Mouse (Mus musculus) kidney, postnatal 0 days (tissue): ENCODE measurements at regions not wholly inside any gene's neighbourhood (a gene's known extent, or its start where the extent isn't known, plus 50 kb on each side); places are given as distances from the start of the nearest gene placed in this dataset.

Experiments used
- ATAC-seq: fragments of 200-750 bp; cut with Nextera tagmentation; replicated peaks from 2 replicates; pipeline ENCODE4 v1.8.0; 2017; ENCODE audit warnings: low read depth, moderate number of reproducible peaks, moderate TSS enrichment, moderate library complexity; ENCODE audit not compliant: low FRiP score
- DNase-seq: peaks from one replicate; pipeline ENCODE4 v3.0.0-alpha.2; 2016; ENCODE audit warnings: low spot score
- H3K27ac ChIP-seq: fragments of 300-500 bp; sonication (generic); 2 replicates; pipeline ENCODE4 v1.5.1; 2014; ENCODE audit warnings: mild to moderate bottlenecking
- H3K27me3 ChIP-seq: fragments of 300-500 bp; sonication (generic); 2 replicates; pipeline ENCODE4 v1.6.1; 2014; ENCODE audit warnings: low read length, mixed read lengths; ENCODE audit not compliant: insufficient read depth
- H3K36me3 ChIP-seq: fragments of 300-500 bp; sonication (generic); 2 replicates; pipeline ENCODE4 v1.6.1; 2014; ENCODE audit warnings: low read length, mixed read lengths; ENCODE audit not compliant: insufficient read depth
- H3K4me1 ChIP-seq: fragments of 300-500 bp; sonication (generic); replicated peaks from 2 replicates; pipeline ENCODE4 v1.6.1; 2014; ENCODE audit warnings: antibody characterized with exemption, low read length, mixed read lengths; ENCODE audit not compliant: insufficient read depth
- H3K4me2 ChIP-seq: fragments of 300-500 bp; sonication (generic); 2 replicates; pipeline ENCODE4 v1.6.1; 2014; ENCODE audit warnings: mild to moderate bottlenecking, low read length, moderate library complexity, mixed read lengths
- H3K4me3 ChIP-seq: fragments of 300-500 bp; sonication (generic); replicated peaks from 2 replicates; pipeline ENCODE4 v1.5.1; 2014; ENCODE audit warnings: low read depth, low read length
- H3K9ac ChIP-seq: fragments of 300-500 bp; sonication (generic); 2 replicates; pipeline ENCODE4 v1.6.1; 2014; ENCODE audit warnings: low read depth, low read length
- H3K9me3 ChIP-seq: fragments of 300-500 bp; sonication (generic); replicated peaks from 2 replicates; pipeline ENCODE4 v1.6.1; 2016; ENCODE audit warnings: low read length, inconsistent platforms, mixed read lengths
- CTCF ChIP-seq: IDR thresholded peaks from 2 replicates; pipeline ENCODE4 v1.5.1; 2016; ENCODE audit warnings: antibody characterized with exemption, low read depth, mild to moderate bottlenecking, moderate library complexity
- whole genome bisulfite sequencing: fragments of 180-500 bp; shearing (Covaris S2); extraction: QIAGEN DNeasy Blood & Tissue Kit; methylation state at CpG from one replicate; pipeline ENCODE4 v1.1.7; 2014; 5-methylcytosine and 5-hydroxymethylcytosine counted together

- no peak overlapping the region for H3K4me2 ChIP-seq
- H3K9me3 ChIP-seq: no peaks in the 10 kb centered on the region
- no peak overlapping the region for H3K9ac ChIP-seq
- WGBS: 51% methylated on average over 9 of the region's 9 CpGs
- no peak for TF ChIP-seq CTCF
- H3K27me3 ChIP-seq: no peaks in the 10 kb centered on the region
- H3K4me3 ChIP-seq: no peak overlapping the region
- ATAC-seq (no peak), DNase-seq (no peak)
- no peak overlapping the region for H3K27ac ChIP-seq
- no peaks in the 10 kb centered on the region for H3K36me3 ChIP-seq
- H3K4me1 ChIP-seq: no peaks in the 10 kb centered on the region
Observed at GRCm38 (mm10) chr5:91302943-91303342, 99.9 kb downstream of the Btc start.

DNA sequence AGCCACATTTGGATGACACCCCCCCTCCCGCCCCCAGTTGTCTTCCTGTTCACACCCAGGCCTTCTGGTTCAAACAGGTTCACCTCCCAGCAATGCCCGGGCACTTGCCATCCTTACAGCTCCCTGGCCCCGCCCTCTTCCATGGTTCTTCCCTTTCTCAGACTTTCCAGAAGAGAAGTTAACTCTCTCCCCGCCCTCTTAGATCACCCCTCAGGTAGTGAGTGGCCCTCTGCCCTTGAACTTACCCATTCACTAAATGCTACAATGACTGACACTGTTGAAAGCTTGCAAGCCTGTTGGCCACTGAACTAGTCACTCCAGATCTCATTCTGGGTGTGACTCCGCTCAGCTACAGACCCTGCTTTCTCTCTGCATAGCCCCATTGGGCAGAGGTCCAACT lies 99.1 kb downstream of the Btc start:
- WGBS: 58% methylated on average over 5 of the region's 5 CpGs
- Histone ChIP-seq H3K36me3 (no peaks in the 10 kb centered on the region), H3K4me1 (no peaks in the 10 kb centered on the region), H3K27me3 (no peaks in the 10 kb centered on the region), H3K9ac (no peak overlapping the region), H3K9me3 (no peaks in the 10 kb centered on the region), H3K4me3 (no peak overlapping the region), H3K4me2 (no peak overlapping the region), H3K27ac (no peak overlapping the region)
- ATAC-seq (no peak), DNase-seq (no peak)
- TF ChIP-seq CTCF: no peak

DNA sequence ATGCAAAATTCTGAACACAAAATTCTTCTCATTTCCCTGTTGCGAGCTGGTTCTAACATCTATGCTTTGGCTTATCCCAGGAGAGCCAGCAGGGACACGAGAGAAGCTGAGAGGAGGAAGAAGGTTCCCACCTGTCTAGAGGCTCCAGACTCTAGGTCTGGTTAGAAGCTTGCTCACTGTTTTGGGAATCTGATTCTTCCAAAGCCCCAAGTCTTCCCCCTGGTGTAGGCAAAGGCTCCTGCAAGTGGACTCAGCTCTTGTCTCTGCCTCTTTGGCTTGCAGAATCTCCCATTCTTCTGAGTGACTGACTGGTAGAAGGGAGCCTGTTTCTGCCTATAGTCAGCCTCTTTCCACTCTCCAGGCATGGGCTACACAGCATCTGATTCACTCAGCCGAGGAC lies 95.8 kb downstream of the Btc start:
- no peaks in the 10 kb centered on the region for H3K27me3 ChIP-seq
- TF ChIP-seq CTCF: peak; percentile 49
- no peak overlapping the region for H3K4me3 ChIP-seq
- 70% methylated on average over 3 of the region's 3 CpGs for WGBS
- no peaks in the 10 kb centered on the region for H3K36me3 ChIP-seq
- H3K4me2 ChIP-seq: no peak overlapping the region
- H3K4me1 ChIP-seq: no peaks in the 10 kb centered on the region
- no peak overlapping the region for H3K27ac ChIP-seq
- peak; percentile 27 for DNase-seq
- no peak overlapping the region for H3K9ac ChIP-seq
- 0 out of 2 replicates have a peak, but pooled peaks have one; percentile 17 for ATAC-seq
- H3K9me3 ChIP-seq: no peaks in the 10 kb centered on the region
